Mouse (Mus musculus): ENCODE data around the gene Evc. TPM values are rescaled to one million over a fixed set of nuclear protein-coding genes. Genes with fewer than 3 reads are reported as not detected.

Evc gene
- total and polyA plus RNA-seq, 2 experiments from 2014 or later: 4.2 to 17.1 TPM

- ATAC-seq (no peak), DNase-seq (ENCODE audit: low spot score) (no peak)
- no peak for TF ChIP-seq CTCF (IDR thresholded peaks at IDR 0.05; ENCODE audit: low read depth)
- no peak overlapping the region for H3K9ac ChIP-seq (replicated peaks; ENCODE audit: low read length)
- no peak overlapping the region for H3K4me3 ChIP-seq (ENCODE audit: low read length)
- no peaks in the 10 kb centered on the region for H3K9me3 ChIP-seq (ENCODE audit: low read length)
- H3K36me3 ChIP-seq (ENCODE audit: insufficient read depth, low read length): no peaks in the 10 kb centered on the region
- H3K4me1 ChIP-seq (ENCODE audit: insufficient read depth, low read length): 0 out of 2 replicates have a peak, but pooled peaks cover 3% of the 10 kb centered on the region
- H3K4me2 ChIP-seq (ENCODE audit: low read depth, low read length): no peak overlapping the region
- H3K27ac ChIP-seq: no peak overlapping the region
- 75% methylated on average over 3 of the region's 3 CpGs for WGBS
- H3K27me3 ChIP-seq (ENCODE audit: insufficient read depth, low read length): no peaks in the 10 kb centered on the region
Measured at GRCm38 (mm10) chr5:37335061-37335460, 1.6 kb downstream of the Evc start.

- ATAC-seq (no peak), DNase-seq (ENCODE audit: low spot score) (no peak)
- Histone ChIP-seq H3K4me3 (ENCODE audit: low read length) (no peak overlapping the region), H3K4me1 (ENCODE audit: insufficient read depth, low read length) (no peaks in the 10 kb centered on the region), H3K36me3 (ENCODE audit: insufficient read depth, low read length) (no peaks in the 10 kb centered on the region), H3K27ac (no peak overlapping the region), H3K27me3 (ENCODE audit: insufficient read depth, low read length) (no peaks in the 10 kb centered on the region), H3K9ac (replicated peaks; ENCODE audit: low read length) (no peak overlapping the region), H3K4me2 (ENCODE audit: low read depth, low read length) (no peak overlapping the region), H3K9me3 (ENCODE audit: low read length) (no peaks in the 10 kb centered on the region)
- WGBS: 76% methylated on average over 4 of the region's 4 CpGs
- TF ChIP-seq CTCF (IDR thresholded peaks at IDR 0.05; ENCODE audit: low read depth): no peak
Measured at GRCm38 (mm10) chr5:37332066-37332465, 4.6 kb downstream of the Evc start.

DNA sequence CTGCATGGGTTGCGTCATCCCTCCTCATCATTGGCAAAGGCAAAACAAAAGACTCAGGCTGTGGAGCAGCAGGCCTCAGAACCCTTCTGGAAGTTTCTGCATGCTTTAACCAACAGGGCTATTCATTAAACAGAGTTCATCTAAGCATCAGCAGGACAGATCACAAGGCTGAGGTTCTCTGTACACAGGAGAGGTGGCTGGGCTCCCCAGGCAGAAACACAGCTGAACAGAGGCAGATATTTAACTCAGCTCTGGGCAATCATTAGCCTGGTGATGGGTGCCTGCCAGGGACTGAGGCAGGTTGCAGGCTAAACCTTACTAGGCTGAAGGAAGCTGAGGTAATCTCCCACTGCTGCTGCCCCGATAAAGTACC lies 5.6 kb downstream of the Evc start:
- H3K4me2 ChIP-seq (ENCODE audit: low read depth, low read length): no peak overlapping the region
- no peaks in the 10 kb centered on the region for H3K9me3 ChIP-seq (ENCODE audit: low read length)
- no peaks in the 10 kb centered on the region for H3K4me1 ChIP-seq (ENCODE audit: insufficient read depth, low read length)
- H3K36me3 ChIP-seq (ENCODE audit: insufficient read depth, low read length): no peaks in the 10 kb centered on the region
- TF ChIP-seq CTCF (IDR thresholded peaks at IDR 0.05; ENCODE audit: low read depth): no peak
- H3K9ac ChIP-seq (replicated peaks; ENCODE audit: low read length): no peak overlapping the region
- ATAC-seq: no peak
- DNase-seq (ENCODE audit: low spot score): no peak
- H3K27me3 ChIP-seq (ENCODE audit: insufficient read depth, low read length): no peaks in the 10 kb centered on the region
- 92% methylated on average over 2 of the region's 2 CpGs for WGBS
- no peak overlapping the region for H3K4me3 ChIP-seq (ENCODE audit: low read length)
- H3K27ac ChIP-seq: no peak overlapping the region

- H3K4me2 ChIP-seq (ENCODE audit: low read depth, low read length): no peak overlapping the region
- H3K9me3 ChIP-seq (ENCODE audit: low read length): no peaks in the 10 kb centered on the region
- no peak for ATAC-seq
- no peaks in the 10 kb centered on the region for H3K36me3 ChIP-seq (ENCODE audit: insufficient read depth, low read length)
- H3K4me3 ChIP-seq (ENCODE audit: low read length): no peak overlapping the region
- DNase-seq (ENCODE audit: low spot score): no peak
- no peak for TF ChIP-seq CTCF (IDR thresholded peaks at IDR 0.05; ENCODE audit: low read depth)
- H3K27me3 ChIP-seq (ENCODE audit: insufficient read depth, low read length): no peaks in the 10 kb centered on the region
- H3K4me1 ChIP-seq (ENCODE audit: insufficient read depth, low read length): no peaks in the 10 kb centered on the region
- no peak overlapping the region for H3K27ac ChIP-seq
- no peak overlapping the region for H3K9ac ChIP-seq (replicated peaks; ENCODE audit: low read length)
- WGBS: 82% methylated on average over 8 of the region's 8 CpGs
Measured at GRCm38 (mm10) chr5:37330449-37331132, 6.1 kb downstream of the Evc start.

DNA sequence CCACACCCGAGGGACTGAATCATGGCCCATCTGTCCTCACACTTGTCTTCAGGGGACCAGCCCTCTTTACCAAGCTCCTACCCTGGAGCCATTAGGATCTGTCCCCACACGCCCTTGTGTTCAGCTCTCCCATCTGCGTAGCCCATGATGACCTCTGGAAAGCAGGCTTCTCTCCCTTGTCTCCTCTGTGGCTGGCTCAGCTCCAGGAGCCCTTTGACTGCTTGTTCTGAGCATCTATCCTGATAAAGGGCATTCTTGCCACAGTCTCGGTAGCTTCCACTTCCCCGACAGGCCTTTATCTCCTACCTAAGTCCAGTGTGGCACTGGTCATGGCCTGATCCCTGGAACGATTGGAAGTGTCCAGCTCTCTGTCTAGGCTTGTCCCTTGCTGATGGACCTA lies 10.0 kb downstream of the Evc start:
- no peak overlapping the region for H3K27ac ChIP-seq
- H3K27me3 ChIP-seq (ENCODE audit: insufficient read depth, low read length): no peaks in the 10 kb centered on the region
- no peak for DNase-seq (ENCODE audit: low spot score)
- H3K4me1 ChIP-seq (ENCODE audit: insufficient read depth, low read length): no peaks in the 10 kb centered on the region
- TF ChIP-seq CTCF (IDR thresholded peaks at IDR 0.05; ENCODE audit: low read depth): no peak
- no peak overlapping the region for H3K9ac ChIP-seq (replicated peaks; ENCODE audit: low read length)
- H3K4me2 ChIP-seq (ENCODE audit: low read depth, low read length): no peak overlapping the region
- no peaks in the 10 kb centered on the region for H3K9me3 ChIP-seq (ENCODE audit: low read length)
- H3K4me3 ChIP-seq (ENCODE audit: low read length): no peak overlapping the region
- H3K36me3 ChIP-seq (ENCODE audit: insufficient read depth, low read length): no peaks in the 10 kb centered on the region
- WGBS: 82% methylated on average over 6 of the region's 6 CpGs
- no peak for ATAC-seq

DNA sequence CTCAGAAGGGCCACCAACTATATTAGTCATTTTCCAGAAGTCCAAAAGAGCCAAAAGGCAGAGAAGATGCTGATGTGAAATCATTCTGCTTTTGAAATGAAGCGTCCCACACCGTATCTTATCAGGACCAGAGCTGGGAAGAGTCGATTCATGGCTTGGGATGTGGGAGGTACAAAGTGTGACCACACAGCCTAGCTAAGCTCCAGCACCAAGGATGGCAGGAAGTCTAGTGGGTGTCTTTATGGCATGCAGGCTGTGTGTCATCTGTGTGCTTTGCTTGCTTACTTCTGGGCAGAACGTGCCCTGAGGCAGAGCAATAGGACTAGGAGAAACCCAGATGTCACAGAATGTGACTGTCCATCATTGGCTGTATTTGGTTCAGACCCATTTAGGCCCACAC lies 15.9 kb downstream of the Evc start:
- Histone ChIP-seq H3K4me3 (ENCODE audit: low read length) (no peak overlapping the region), H3K4me2 (ENCODE audit: low read depth, low read length) (no peak overlapping the region), H3K27me3 (ENCODE audit: insufficient read depth, low read length) (no peaks in the 10 kb centered on the region), H3K36me3 (ENCODE audit: insufficient read depth, low read length) (peaks cover under 1% of the 10 kb centered on the region; the same call in 1 of the 2 replicates), H3K9me3 (ENCODE audit: low read length) (0 out of 2 replicates have a peak, but pooled peaks cover 1% of the 10 kb centered on the region), H3K4me1 (ENCODE audit: insufficient read depth, low read length) (no peaks in the 10 kb centered on the region), H3K9ac (replicated peaks; ENCODE audit: low read length) (no peak overlapping the region), H3K27ac (no peak overlapping the region)
- ATAC-seq (no peak), DNase-seq (ENCODE audit: low spot score) (no peak)
- TF ChIP-seq CTCF (IDR thresholded peaks at IDR 0.05; ENCODE audit: low read depth): no peak
- WGBS: 96% methylated on average over 4 of the region's 4 CpGs

DNA sequence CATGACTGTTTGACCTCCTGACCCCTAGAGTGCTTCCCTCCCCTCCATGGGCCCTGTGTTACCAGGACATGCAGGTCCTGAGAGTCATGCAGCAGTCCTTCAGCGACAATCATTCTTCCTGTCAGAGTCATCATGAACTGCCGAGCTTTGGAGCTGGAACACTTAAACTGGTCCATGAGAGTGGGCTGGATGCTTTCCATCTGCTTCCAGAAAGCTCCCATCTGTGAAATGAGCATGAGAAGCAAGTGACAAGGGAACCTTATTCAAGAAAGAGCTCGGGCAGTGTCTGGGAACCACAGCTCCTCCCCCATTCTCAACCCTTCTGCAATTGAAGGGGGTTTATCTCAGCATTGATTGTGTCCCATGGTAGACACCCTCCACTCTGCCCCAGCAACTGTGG lies 16.5 kb downstream of the Evc start:
- 68% methylated on average over 3 of the region's 3 CpGs for WGBS
- ATAC-seq (no peak), DNase-seq (ENCODE audit: low spot score) (no peak)
- Histone ChIP-seq H3K4me2 (ENCODE audit: low read depth, low read length) (no peak overlapping the region), H3K4me3 (ENCODE audit: low read length) (no peak overlapping the region), H3K27ac (no peak overlapping the region), H3K9ac (replicated peaks; ENCODE audit: low read length) (no peak overlapping the region), H3K36me3 (ENCODE audit: insufficient read depth, low read length) (peaks cover 6% of the 10 kb centered on the region; the same call in 1 of the 2 replicates), H3K9me3 (ENCODE audit: low read length) (0 out of 2 replicates have a peak, but pooled peaks cover 7% of the 10 kb centered on the region), H3K27me3 (ENCODE audit: insufficient read depth, low read length) (no peaks in the 10 kb centered on the region), H3K4me1 (ENCODE audit: insufficient read depth, low read length) (no peaks in the 10 kb centered on the region)
- no peak for TF ChIP-seq CTCF (IDR thresholded peaks at IDR 0.05; ENCODE audit: low read depth)

Data from hindbrain, postnatal 0 days (tissue).